Mouse (Mus musculus): ENCODE results near the gene Pth.

DNA sequence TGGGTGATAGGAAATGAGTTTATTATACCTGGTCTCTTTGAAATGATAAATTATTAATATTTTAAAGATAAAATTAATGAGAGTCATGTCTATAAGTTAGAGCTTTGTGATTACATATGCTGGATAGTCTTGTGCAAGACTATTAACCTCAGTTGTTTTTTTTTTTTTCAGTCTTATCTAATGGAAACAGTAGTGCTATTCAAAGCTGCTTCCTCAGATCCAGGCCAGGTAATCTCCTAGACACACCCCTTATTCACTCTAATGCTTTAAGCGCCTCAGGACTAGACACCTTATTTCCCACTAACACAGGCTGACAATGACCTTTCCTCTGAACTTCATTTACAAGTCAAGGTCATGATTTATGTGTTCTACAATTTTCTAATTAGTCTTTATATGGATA lies 39.3 kb downstream of the Pth start:
- TF ChIP-seq CTCF (conservative IDR thresholded peaks at IDR 0.05; ENCODE audit: insufficient read depth, insufficient read length, low read depth, low read length) (no peak), POLR2A (IDR thresholded peaks at IDR 0.05; ENCODE audit: low read depth, low read length) (no peak)

Measured in kidney, adult 2 months (tissue).